In the genomic region with DNA sequence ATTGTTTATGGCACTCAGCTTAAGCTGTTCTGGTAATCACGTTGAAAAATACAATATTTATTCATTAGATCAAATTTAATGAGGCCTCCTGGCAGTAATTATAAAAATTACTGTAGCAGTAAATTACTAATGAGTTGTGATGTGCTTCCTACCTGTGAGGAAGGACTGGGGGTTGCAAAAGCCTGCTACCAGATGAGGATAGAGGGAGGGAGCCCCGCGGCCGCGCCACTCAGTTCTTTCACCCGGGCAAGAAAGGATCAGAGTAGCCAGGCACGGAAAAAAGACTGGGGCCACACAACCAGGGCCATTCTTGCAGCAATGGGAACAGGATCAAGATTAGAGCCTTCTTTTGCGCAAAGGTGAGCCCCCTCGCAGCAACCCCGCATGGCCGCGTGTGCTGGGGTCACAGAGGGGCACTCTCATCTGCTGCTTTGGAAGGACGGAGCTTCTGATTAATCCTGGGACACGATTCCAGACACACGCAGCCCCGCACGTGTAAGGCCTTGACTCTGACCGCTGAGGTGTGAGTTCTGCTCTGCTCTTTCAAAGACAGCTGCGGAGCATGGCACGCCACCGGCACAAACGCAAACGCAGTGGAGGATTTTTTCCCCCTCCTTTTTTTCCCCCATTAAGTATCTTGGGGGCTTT, we compare ENCODE assay signal across 9 mouse cellular contexts. TPM values are rescaled to one million over a fixed set of nuclear protein-coding genes. Genes with fewer than 3 reads are reported as not detected.
A peak's percentile ranks its signal among the peaks of the same experiment; 100 is the strongest.
DNase-seq lines count a peak whose midpoint lies in the region; ATAC-seq and TF ChIP-seq lines count a peak whose summit lies in the region.
"Had no signal": no experiment of that assay in that cellular context is flagged by ENCODE, and none has a peak within 500 bp of the region (broad histone marks: within the 10 kb centered on the region; RNA-seq: fewer than 3 reads in every experiment).

No protein-coding gene starts in this region.

- H3K9ac ChIP-seq in kidney, embryonic 14.5 days (ENCODE audit: low read depth, low read length), result 0 out of 2 replicates have a peak overlapping the region, but pooled peaks have one; percentile 1
- H3K9ac ChIP-seq in embryonic facial prominence, embryonic 14.5 days (ENCODE audit: low read depth, low read length), result peak overlapping the region; percentile 45
- H3K9ac ChIP-seq in intestine, postnatal 0 days (ENCODE audit: low read depth, low read length), result no peak overlapping the region
- no peak overlapping the region for H3K9ac ChIP-seq in neural tube, embryonic 12.5 days

- peak; percentile 64; the same call in 1 of the 2 replicates for ATAC-seq in kidney, embryonic 14.5 days (ENCODE audit: low FRiP score, low TSS enrichment)
- no peak for ATAC-seq in embryonic facial prominence, embryonic 14.5 days (ENCODE audit: low read depth)
- no peak for ATAC-seq in intestine, postnatal 0 days
- no peak for ATAC-seq in neural tube, embryonic 12.5 days (ENCODE audit: low FRiP score, low read depth)
- no peak for ATAC-seq in cerebellum, adult (ENCODE audit: insufficient number of reproducible peaks, low FRiP score, low TSS enrichment)

- H3K4me1 ChIP-seq in kidney, embryonic 14.5 days (ENCODE audit: control insufficient read depth, insufficient read depth, low read length), result peaks cover 4% of the 10 kb centered on the region; the same call in 1 of the 2 replicates
- H3K4me1 ChIP-seq in kidney, adult 2 months (ENCODE audit: control insufficient read depth, insufficient read depth, low read length), result no peaks in the 10 kb centered on the region
- H3K4me1 ChIP-seq in embryonic facial prominence, embryonic 14.5 days (ENCODE audit: control insufficient read depth, insufficient read depth, low read length), result peaks cover 5% of the 10 kb centered on the region; the same call in 1 of the 2 replicates
- no peaks in the 10 kb centered on the region for H3K4me1 ChIP-seq in intestine, postnatal 0 days (replicated peaks; ENCODE audit: control insufficient read depth, insufficient read depth, low read length)
- peaks cover 15% of the 10 kb centered on the region for H3K4me1 ChIP-seq in neural tube, embryonic 12.5 days

- H3K4me3 ChIP-seq in kidney, embryonic 14.5 days (ENCODE audit: low read length), result peak overlapping the region; percentile 4; the same call in 1 of the 2 replicates
- H3K4me3 ChIP-seq in kidney, adult 2 months (ENCODE audit: insufficient read depth, low read depth, low read length), result no peak overlapping the region
- H3K4me3 ChIP-seq in embryonic facial prominence, embryonic 14.5 days (ENCODE audit: low read depth, low read length), result peak overlapping the region; percentile 11
- no peak overlapping the region for H3K4me3 ChIP-seq in intestine, postnatal 0 days (ENCODE audit: low read depth, low read length)
- H3K4me3 ChIP-seq in neural tube, embryonic 12.5 days, result peak overlapping the region; percentile 20; the same call in 1 of the 2 replicates

- 5% methylated on average over 23 of the region's 23 CpGs for WGBS in kidney, embryonic 14.5 days
- 27% methylated on average over 23 of the region's 23 CpGs for WGBS in kidney, adult 2 months
- WGBS in embryonic facial prominence, embryonic 14.5 days, result 4% methylated on average over 23 of the region's 23 CpGs
- WGBS in intestine, postnatal 0 days, result 30% methylated on average over 23 of the region's 23 CpGs
- WGBS in neural tube, embryonic 12.5 days, result 4% methylated on average over 23 of the region's 23 CpGs

- no peaks in the 10 kb centered on the region for H3K9me3 ChIP-seq in kidney, embryonic 14.5 days (ENCODE audit: control insufficient read depth, low read length)
- H3K9me3 ChIP-seq in embryonic facial prominence, embryonic 14.5 days (ENCODE audit: control insufficient read depth, low read length), result no peaks in the 10 kb centered on the region
- H3K9me3 ChIP-seq in intestine, postnatal 0 days (ENCODE audit: control insufficient read depth), result no peaks in the 10 kb centered on the region
- no peaks in the 10 kb centered on the region for H3K9me3 ChIP-seq in neural tube, embryonic 12.5 days

- peak overlapping the region; percentile 35 for H3K4me2 ChIP-seq in kidney, embryonic 14.5 days (replicated peaks; ENCODE audit: low read depth, low read length)
- H3K4me2 ChIP-seq in embryonic facial prominence, embryonic 14.5 days (ENCODE audit: low read depth, low read length), result peak overlapping the region; percentile 49
- 0 out of 2 replicates have a peak overlapping the region, but pooled peaks have one; percentile 4 for H3K4me2 ChIP-seq in intestine, postnatal 0 days (replicated peaks; ENCODE audit: low read depth)
- H3K4me2 ChIP-seq in neural tube, embryonic 12.5 days (replicated peaks), result peak overlapping the region; percentile 61

- H3K27ac ChIP-seq in kidney, embryonic 14.5 days (ENCODE audit: low read depth, low read length), result no peak overlapping the region
- no peak overlapping the region for H3K27ac ChIP-seq in kidney, adult 2 months (ENCODE audit: insufficient read depth, low read depth, low read length)
- H3K27ac ChIP-seq in embryonic facial prominence, embryonic 14.5 days (replicated peaks; ENCODE audit: low read depth, low read length), result no peak overlapping the region
- H3K27ac ChIP-seq in intestine, postnatal 0 days (ENCODE audit: low read depth, low read length), result no peak overlapping the region
- H3K27ac ChIP-seq in neural tube, embryonic 12.5 days, result no peak overlapping the region

- DNase-seq in kidney, adult 2 months, result no peak
- DNase-seq in embryonic facial prominence, embryonic 14.5 days (ENCODE audit: low spot score), result no peak
- DNase-seq in B cell, adult 2 months, result no peak
- no peak for DNase-seq in cerebellum, adult 11 months
- DNase-seq: left cerebral cortex, postnatal 4 days had no signal

- TF ChIP-seq POLR2A in kidney, adult 2 months (IDR thresholded peaks at IDR 0.05; ENCODE audit: low read depth, low read length), result no peak

- no peaks in the 10 kb centered on the region for H3K36me3 ChIP-seq in kidney, embryonic 14.5 days (ENCODE audit: control insufficient read depth, insufficient read depth, low read length)
- no peaks in the 10 kb centered on the region for H3K36me3 ChIP-seq in kidney, adult 2 months (ENCODE audit: control insufficient read depth, insufficient read depth, low read length)
- no peaks in the 10 kb centered on the region for H3K36me3 ChIP-seq in embryonic facial prominence, embryonic 14.5 days (ENCODE audit: control insufficient read depth, insufficient read depth, low read length)
- H3K36me3 ChIP-seq in intestine, postnatal 0 days (ENCODE audit: control insufficient read depth, insufficient read depth), result no peaks in the 10 kb centered on the region
- H3K36me3 ChIP-seq in neural tube, embryonic 12.5 days, result no peaks in the 10 kb centered on the region

- H3K27me3 ChIP-seq in kidney, embryonic 14.5 days (ENCODE audit: control insufficient read depth, insufficient read depth, low read length), result peaks cover 2% of the 10 kb centered on the region; the same call in 1 of the 2 replicates
- no peaks in the 10 kb centered on the region for H3K27me3 ChIP-seq in kidney, adult 2 months (replicated peaks; ENCODE audit: control insufficient read depth, insufficient read depth, low read length)
- 0 out of 2 replicates have a peak, but pooled peaks cover 5% of the 10 kb centered on the region for H3K27me3 ChIP-seq in embryonic facial prominence, embryonic 14.5 days (replicated peaks; ENCODE audit: control insufficient read depth, insufficient read depth, low read length)
- 0 out of 2 replicates have a peak, but pooled peaks cover 3% of the 10 kb centered on the region for H3K27me3 ChIP-seq in intestine, postnatal 0 days (replicated peaks; ENCODE audit: control insufficient read depth, insufficient read depth, low read length)
- H3K27me3 ChIP-seq in neural tube, embryonic 12.5 days (replicated peaks), result peaks cover 7% of the 10 kb centered on the region; the same call in 1 of the 2 replicates

- no peak for TF ChIP-seq CTCF in kidney, adult 2 months (conservative IDR thresholded peaks at IDR 0.05; ENCODE audit: insufficient read depth, insufficient read length, low read depth, low read length)
- TF ChIP-seq CTCF in intestine, postnatal 0 days (IDR thresholded peaks at IDR 0.05; ENCODE audit: low read depth), result no peak

RNA-seq across cellular contexts. Expression of gene Cdca7, which starts 23.2 kb away (rescaled TPM):
- polyA plus RNA-seq in kidney, embryonic 14.5 days (2014; fragmentation: Nextera tagmentation; extraction: Ambion mirVana), result 146 and 192 TPM in 2 replicates
- polyA plus RNA-seq in kidney, adult 2 months (2012; rRNA removed), result 1.4 and 1.7 TPM in 2 replicates
- polyA plus RNA-seq in embryonic facial prominence, embryonic 14.5 days (2014; fragmentation: Nextera tagmentation; extraction: Ambion mirVana), result 81.5 and 99.4 TPM in 2 replicates
- polyA plus RNA-seq in intestine, postnatal 0 days (2015; fragmentation: Nextera tagmentation; extraction: Ambion mirVana), result 32.5 and 33.4 TPM in 2 replicates
- 102 and 109 TPM in 2 replicates for polyA plus RNA-seq in neural tube, embryonic 12.5 days (2016; fragmentation: Nextera tagmentation; extraction: Ambion mirVana)

Comparison
In these comparisons a context has a peak if more than half of its experiments do, and no peak if none do; other contexts are left out.
1. H3K4me3 ChIP-seq: peak in kidney, embryonic 14.5 days (single experiment), embryonic facial prominence, embryonic 14.5 days (single experiment) and neural tube, embryonic 12.5 days (single experiment); none in kidney, adult 2 months (single experiment) and intestine, postnatal 0 days (single experiment).
2. RNA of gene Cdca7, which starts 23.2 kb away (polyA plus RNA-seq): 146 to 192 TPM in kidney, embryonic 14.5 days, 102 to 109 TPM in neural tube, embryonic 12.5 days, 81.5 to 99.4 TPM in embryonic facial prominence, embryonic 14.5 days and 32.5 to 33.4 TPM in intestine, postnatal 0 days; 1.4 to 1.7 TPM in kidney, adult 2 months; every median in the first group is over 10 times any median in the second.
3. H3K4me2 ChIP-seq: peak in every context shown above with its lines; median percentile 61 in neural tube, embryonic 12.5 days; 49 in embryonic facial prominence, embryonic 14.5 days; 35 in kidney, embryonic 14.5 days; 4 in intestine, postnatal 0 days.
4. H3K9ac ChIP-seq: peak in kidney, embryonic 14.5 days (single experiment) and embryonic facial prominence, embryonic 14.5 days (single experiment); none in intestine, postnatal 0 days (single experiment) and neural tube, embryonic 12.5 days (single experiment).